Mouse (Mus musculus) thymus, adult 2 months (tissue): ENCODE measurements at regions not wholly inside any gene's neighbourhood (a gene's known extent, or its start where the extent isn't known, plus 50 kb on each side); places are given as distances from the start of the nearest gene placed in this dataset.

Experiments
- DNase-seq: peaks from one replicate; pipeline ENCODE4 v3.0.0; 2021
- H3K27ac ChIP-seq: fragments of 200-500 bp; 2 replicates; pipeline ENCODE4 v1.5.1; 2012; ENCODE audit warnings: low read length, control low read depth; ENCODE audit not compliant: control insufficient read depth, insufficient read depth
- H3K27me3 ChIP-seq: fragments of 200-500 bp; 2 replicates; pipeline ENCODE4 v1.6.1; 2012; ENCODE audit warnings: mild to moderate bottlenecking, low read length, moderate library complexity, mixed read lengths; ENCODE audit not compliant: control insufficient read depth, insufficient read depth
- H3K36me3 ChIP-seq: fragments of 200-500 bp; 2 replicates; pipeline ENCODE4 v1.6.1; 2012; ENCODE audit warnings: mild to moderate bottlenecking, low read length, moderate library complexity; ENCODE audit not compliant: control insufficient read depth, insufficient read depth
- H3K4me1 ChIP-seq: fragments of 200-500 bp; replicated peaks from 2 replicates; pipeline ENCODE4 v1.6.1; 2012; ENCODE audit warnings: low read length; ENCODE audit not compliant: control insufficient read depth, insufficient read depth
- H3K4me3 ChIP-seq: fragments of 200-500 bp; 2 replicates; pipeline ENCODE4 v1.5.1; 2012; ENCODE audit warnings: mild to moderate bottlenecking, low read length, control low read depth, moderate library complexity; ENCODE audit not compliant: control insufficient read depth, insufficient read depth
- CTCF ChIP-seq: fragments of 200-500 bp; IDR thresholded peaks from 2 replicates; pipeline ENCODE4 v1.5.1; 2012; ENCODE audit warnings: mild to moderate bottlenecking, control low read depth, low read length, moderate library complexity, borderline replicate concordance; ENCODE audit not compliant: control insufficient read depth, poor library complexity, insufficient read depth; ENCODE audit errors: extremely low read depth
- POLR2A ChIP-seq: fragments of 200-500 bp; IDR thresholded peaks from 2 replicates; pipeline ENCODE4 v1.6.1; 2012; ENCODE audit warnings: mild to moderate bottlenecking, low read length, control low read depth, moderate library complexity; ENCODE audit not compliant: control insufficient read depth, poor library complexity, insufficient read depth; ENCODE audit errors: extremely low read depth
- WGBS: fragments of 180-500 bp; shearing (Covaris S2); methylation state at CpG from one replicate; pipeline ENCODE4 v1.1.7; 2018; 5-methylcytosine and 5-hydroxymethylcytosine counted together

GRCm38 (mm10) chr4:125439856-125440255 is 50.6 kb upstream of the Grik3 start:
- TF ChIP-seq CTCF (no peak), POLR2A (no peak)

GRCm38 (mm10) chr4:125437161-125437822 is 53.2 kb upstream of the Grik3 start:
- no peak overlapping the region for H3K4me3 ChIP-seq
- no peak for DNase-seq
- no peak overlapping the region for H3K27ac ChIP-seq
- no peaks in the 10 kb centered on the region for H3K4me1 ChIP-seq
- no peaks in the 10 kb centered on the region for H3K27me3 ChIP-seq
- TF ChIP-seq CTCF (no peak), POLR2A (no peak)
- WGBS: 89% methylated on average over 13 of the region's 13 CpGs
- no peaks in the 10 kb centered on the region for H3K36me3 ChIP-seq

More at GRCm38 (mm10) chr4:125439856-125440255, 50.6 kb upstream of the Grik3 start:
- no peak for DNase-seq
- WGBS: 76% methylated on average over 9 of the region's 9 CpGs
- Histone ChIP-seq H3K27ac (no peak overlapping the region), H3K4me1 (no peaks in the 10 kb centered on the region), H3K36me3 (no peaks in the 10 kb centered on the region), H3K27me3 (no peaks in the 10 kb centered on the region), H3K4me3 (no peak overlapping the region)

- WGBS: 79% methylated on average over 3 of the region's 3 CpGs
- Histone ChIP-seq H3K27ac (no peak overlapping the region), H3K27me3 (no peaks in the 10 kb centered on the region), H3K4me3 (no peak overlapping the region), H3K36me3 (no peaks in the 10 kb centered on the region), H3K4me1 (no peaks in the 10 kb centered on the region)
- DNase-seq: no peak
- TF ChIP-seq CTCF (no peak), POLR2A (no peak)
These were observed 57.0 kb upstream of the Grik3 start for GRCm38 (mm10) chr4:125433511-125433910.

- DNase-seq: no peak
- H3K4me1 ChIP-seq: no peaks in the 10 kb centered on the region
- H3K4me3 ChIP-seq: no peak overlapping the region
- TF ChIP-seq CTCF (no peak), POLR2A (no peak)
- H3K27ac ChIP-seq: no peak overlapping the region
- H3K27me3 ChIP-seq: no peaks in the 10 kb centered on the region
- no peaks in the 10 kb centered on the region for H3K36me3 ChIP-seq
These were observed 58.9 kb upstream of the Grik3 start for GRCm38 (mm10) chr4:125431648-125432047.

GRCm38 (mm10) chr4:125430845-125431244 is 59.7 kb upstream of the Grik3 start:
- WGBS: 75% methylated on average over 4 of the region's 4 CpGs
- no peak for TF ChIP-seq POLR2A
- no peak for TF ChIP-seq CTCF
- no peak for DNase-seq
- no peaks in the 10 kb centered on the region for H3K27me3 ChIP-seq
- H3K4me3 ChIP-seq: no peak overlapping the region
- no peak overlapping the region for H3K27ac ChIP-seq
- no peaks in the 10 kb centered on the region for H3K4me1 ChIP-seq
- H3K36me3 ChIP-seq: no peaks in the 10 kb centered on the region

- no peak for TF ChIP-seq CTCF
- TF ChIP-seq POLR2A: no peak
- H3K4me3 ChIP-seq: no peak overlapping the region
These were observed 61.8 kb upstream of the Grik3 start for GRCm38 (mm10) chr4:125428736-125429135.

More at GRCm38 (mm10) chr4:125428736-125429135, 61.8 kb upstream of the Grik3 start:
- Histone ChIP-seq H3K36me3 (no peaks in the 10 kb centered on the region), H3K4me1 (no peaks in the 10 kb centered on the region), H3K27ac (no peak overlapping the region), H3K27me3 (no peaks in the 10 kb centered on the region)
- DNase-seq: no peak
- 93% methylated on average over 14 of the region's 14 CpGs for WGBS
